Mouse (Mus musculus) lung, adult 2 months (tissue): ENCODE data around the gene Rabgef1. TPM values are rescaled to one million over a fixed set of nuclear protein-coding genes. Genes with fewer than 3 reads are reported as not detected.

ENCODE experiments used
- DNase-seq: peaks from one replicate; pipeline ENCODE4 v3.0.0; 2022
- H3K4me1 ChIP-seq: fragments of 200-500 bp; 2 replicates; pipeline ENCODE4 v1.6.1; 2011; ENCODE audit warnings: low read length; ENCODE audit not compliant: control insufficient read depth, insufficient read depth
- H3K4me3 ChIP-seq: fragments of 200-500 bp; replicated peaks from 2 replicates; pipeline ENCODE3; 2011; ENCODE audit warnings: low read depth, mild to moderate bottlenecking, control low read depth, low read length; ENCODE audit errors: extremely low read depth
- CTCF ChIP-seq: fragments of 200-500 bp; IDR thresholded peaks from 2 replicates; pipeline ENCODE4 v1.5.1; 2011; ENCODE audit warnings: mild to moderate bottlenecking, low read length, control low read depth; ENCODE audit not compliant: insufficient read depth
- POLR2A ChIP-seq: fragments of 200-500 bp; IDR thresholded peaks from 2 replicates; pipeline ENCODE4 v1.6.1; 2011; ENCODE audit warnings: low read depth, mild to moderate bottlenecking, control low read depth, low read length, borderline replicate concordance; ENCODE audit errors: extremely low read depth
- WGBS: fragments of 180-500 bp; shearing (Covaris S2); methylation state at CpG from one replicate; pipeline ENCODE4 v1.1.7; 2018; 5-methylcytosine and 5-hydroxymethylcytosine counted together
- polyA plus RNA-seq: library from polyadenylated mRNA; depleted of rRNA; stranded (reverse); fragments of >200 nt; gene quantifications from 2 replicates; pipeline ENCODE4 v1.2.3, GENCODE M21; 2012; rRNA removed

Gene Rabgef1
- polyA plus RNA-seq, 1 experiment: 32.2 TPM

DNA sequence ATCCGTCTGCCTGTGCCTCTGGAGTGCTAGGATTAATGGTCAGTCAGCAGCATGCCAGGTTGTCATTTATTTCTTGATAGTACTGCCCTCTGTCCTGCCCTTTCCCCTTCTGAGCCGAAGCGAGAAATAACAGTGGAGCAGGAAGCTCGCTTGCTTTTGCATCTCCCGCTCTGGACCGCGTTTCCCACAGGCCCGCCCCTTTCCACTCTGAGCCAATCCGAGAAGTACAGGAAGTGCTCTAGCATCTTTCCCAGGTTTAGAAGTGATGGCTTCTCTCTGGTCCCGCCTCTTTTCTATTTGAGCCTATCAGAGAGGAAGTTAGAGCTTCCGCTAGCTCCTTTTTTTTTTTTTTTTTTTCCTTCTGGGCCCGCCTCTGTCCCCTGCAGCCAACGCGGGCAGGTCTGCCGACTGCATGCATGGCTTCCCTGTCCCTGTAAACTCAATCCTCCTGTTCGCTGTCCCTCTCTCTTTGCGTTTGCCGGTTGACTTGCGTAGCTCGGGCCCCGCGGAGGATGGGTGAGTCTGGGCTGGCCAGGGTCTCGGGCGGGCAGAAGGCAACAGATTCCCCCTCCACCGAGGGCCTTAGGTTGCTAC is 85.2 kb downstream of the Rabgef1 start:
- under 1% methylated on average over 25 of the region's 25 CpGs for WGBS
- TF ChIP-seq POLR2A: peak; percentile 75; the same call in 1 of the 2 replicates
- TF ChIP-seq CTCF: no peak
- peak; percentile 93 for DNase-seq

DNA sequence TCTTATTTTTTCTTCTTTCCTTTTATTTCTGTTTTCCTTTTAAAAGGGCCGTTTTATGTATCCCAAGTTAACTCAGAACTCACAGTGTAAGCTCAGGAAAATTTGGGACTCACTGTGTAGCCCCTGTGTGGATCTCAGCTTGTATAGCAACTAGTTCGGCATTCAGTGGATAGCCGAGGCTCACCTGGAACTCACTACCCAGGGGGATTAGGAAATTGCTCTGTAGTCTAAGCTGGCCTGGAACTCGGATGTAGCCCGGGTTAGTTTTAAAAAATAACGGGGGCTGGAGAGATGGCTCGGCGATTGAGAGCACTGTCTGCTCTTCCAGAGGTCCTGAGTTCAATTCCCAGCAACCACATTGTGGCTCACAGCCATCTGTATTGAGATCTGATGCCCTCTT is 85.7 kb downstream of the Rabgef1 start:
- H3K4me3 ChIP-seq: peak overlapping the region; percentile 95
- no peak for DNase-seq
- 4% methylated on average over 8 of the region's 8 CpGs for WGBS
- no peaks in the 10 kb centered on the region for H3K4me1 ChIP-seq
- TF ChIP-seq CTCF: no peak
- no peak for TF ChIP-seq POLR2A

More for the DNA sequence above, 85.2 kb downstream of the Rabgef1 start:
- no peaks in the 10 kb centered on the region for H3K4me1 ChIP-seq
- peak overlapping the region; percentile 95 for H3K4me3 ChIP-seq

DNA sequence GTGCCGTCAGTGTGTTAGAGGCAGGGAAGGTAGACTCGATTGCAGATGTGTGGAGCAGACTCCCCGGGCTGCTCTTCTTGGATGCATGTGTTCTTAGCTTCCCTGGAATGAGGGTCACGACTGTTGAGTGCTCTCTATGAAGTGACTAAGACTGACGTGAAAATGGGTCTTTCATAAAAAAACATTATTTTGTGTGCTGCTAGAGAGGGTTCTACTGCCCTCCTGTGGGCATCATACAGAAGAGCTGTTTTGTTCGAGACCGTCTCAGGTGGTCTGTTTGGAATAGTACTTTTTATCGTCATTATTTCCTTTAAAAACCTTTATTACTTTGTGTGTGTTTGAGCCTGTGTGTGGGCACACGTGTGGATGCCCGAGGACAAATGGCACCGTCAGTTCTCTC is 91.9 kb downstream of the Rabgef1 start:
- no peak for DNase-seq
- Histone ChIP-seq H3K4me1 (no peaks in the 10 kb centered on the region), H3K4me3 (no peak overlapping the region)
- 65% methylated on average over 11 of the region's 11 CpGs for WGBS
- TF ChIP-seq CTCF (no peak), POLR2A (no peak)

Other genes starting within 250 kb of the Rabgef1 start
- gene Vkorc1l1, start 229.8 kb upstream of the Rabgef1 start, polyA plus RNA-seq: 9.7 and 19.5 TPM in 2 replicates
- gene Gusb, start 168.7 kb upstream of the Rabgef1 start, polyA plus RNA-seq: 39.0 and 44.8 TPM in 2 replicates
- 22.1 and 27.3 TPM in 2 replicates for gene Asl, start 142.6 kb upstream of the Rabgef1 start, polyA plus RNA-seq
- 9.4 and 12.9 TPM in 2 replicates for gene Crcp, start 142.5 kb upstream of the Rabgef1 start, polyA plus RNA-seq
- gene Tpst1, start 98.5 kb upstream of the Rabgef1 start, polyA plus RNA-seq: 24.4 and 24.5 TPM in 2 replicates
- gene Kctd7, start 26.9 kb upstream of the Rabgef1 start, polyA plus RNA-seq: 11.2 and 12.0 TPM in 2 replicates
- 44.9 and 46.4 TPM in 2 replicates for gene Tmem248, start 45.3 kb downstream of the Rabgef1 start, polyA plus RNA-seq
- gene Sbds, start 83.7 kb downstream of the Rabgef1 start, polyA plus RNA-seq: 41.9 and 45.4 TPM in 2 replicates
- 7.0 and 8.0 TPM in 2 replicates for gene Tyw1, start 83.8 kb downstream of the Rabgef1 start, polyA plus RNA-seq
- 0.01 TPM in 1 of 2 replicates, not detected in the other for gene Caln1, start 197.7 kb downstream of the Rabgef1 start, polyA plus RNA-seq
- not detected in 2 replicates for gene A330070K13Rik, start 212.8 kb downstream of the Rabgef1 start, polyA plus RNA-seq